Mouse (Mus musculus): Measurements from ENCODE around the gene Pkn1. TPM values are rescaled to one million over a fixed set of nuclear protein-coding genes. Genes with fewer than 3 reads are reported as not detected.

Gene Pkn1
- total and polyA plus RNA-seq, 3 experiments = 33.5 to 73.2 (median 41.2) TPM

DNA sequence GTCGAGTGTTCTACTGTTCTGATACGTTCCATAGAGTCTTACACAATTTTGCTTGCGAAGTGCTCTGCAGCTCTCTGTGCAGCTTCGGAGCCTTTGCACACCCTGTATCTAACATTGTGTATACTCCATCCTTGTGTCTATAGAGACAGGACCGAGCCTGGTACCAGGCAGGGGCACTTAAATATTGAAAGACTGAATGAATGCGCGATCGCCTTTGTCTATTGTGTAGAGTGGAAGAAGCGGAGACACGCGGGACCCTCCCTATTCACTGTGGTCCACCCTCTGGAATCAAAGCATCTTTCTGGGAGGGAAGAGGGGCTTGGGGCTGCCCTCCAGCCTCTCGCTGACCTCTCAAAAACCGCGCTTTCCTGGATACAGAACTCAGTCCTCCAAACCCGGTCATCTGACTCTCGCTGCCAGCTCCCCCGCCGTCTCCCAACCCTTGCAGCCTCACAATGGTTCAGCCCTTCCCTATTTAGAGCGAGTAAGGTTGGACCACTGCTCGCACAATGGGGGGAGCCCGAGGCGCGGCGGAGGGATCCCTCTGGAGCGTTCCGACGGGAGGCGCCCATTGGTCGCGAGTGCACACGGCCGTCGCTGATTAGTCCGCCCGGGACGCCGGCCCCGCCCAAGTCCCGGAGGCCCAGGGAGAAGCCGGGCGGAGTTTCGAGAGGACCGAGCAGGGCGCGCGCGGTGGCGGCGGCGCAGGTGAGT lies 46.8 kb downstream of the Pkn1 start, which contains the start of gene Gipc1 (continued):
- TF ChIP-seq SIN3A (IDR thresholded peaks at IDR 0.05; ENCODE audit: low read length) (peak; percentile 71), UBTF (IDR thresholded peaks at IDR 0.05; ENCODE audit: borderline replicate concordance, insufficient read depth, low read depth, low read length) (no peak), MXI1 (IDR thresholded peaks at IDR 0.05; ENCODE audit: low read depth, low read length) (peak; percentile 48; the same call in 1 of the 2 replicates), CHD2 (IDR thresholded peaks at IDR 0.05; ENCODE audit: low read length) (no peak; the same call in 1 of the 2 replicates)

GRCm38 (mm10) chr8:83649699-83650098 lies 49.3 kb downstream of the Pkn1 start:
- Histone ChIP-seq H3K4me3 (ENCODE audit: control insufficient read depth in 1 of 2, insufficient read depth in 1 of 2, low read depth in 2 of 2, low read length in 2 of 2) (no peak overlapping the region), H3K27me3 (ENCODE audit: control insufficient read depth in 1 of 2, insufficient read depth in 2 of 2, low read length in 2 of 2) (0 out of 4 replicates have a peak, but pooled peaks cover 0 to 2% of the 10 kb centered on the region in 2 experiments), H3K4me1 (ENCODE audit: control insufficient read depth in 1 of 2, insufficient read depth in 2 of 2, low read length in 2 of 2) (peaks cover 0 to 4% of the 10 kb centered on the region in 2 experiments; a peak in 2 of 4 replicates), H3K27ac (ENCODE audit: control insufficient read depth, low read depth, low read length) (no peak overlapping the region), H3K79me2 (ENCODE audit: control insufficient read depth, insufficient read depth, low read length, poor library complexity) (no peaks in the 10 kb centered on the region; the same call in 1 of the 2 replicates), H3K36me3 (ENCODE audit: control insufficient read depth in 1 of 2, insufficient read depth in 2 of 2, low read length in 2 of 2) (no peaks in the 10 kb centered on the region; a peak in 1 of 4 replicates), H3K9me3 (replicated peaks; ENCODE audit: insufficient read depth, low read length) (no peaks in the 10 kb centered on the region), H3K9ac (ENCODE audit: control insufficient read depth, low read depth, low read length, poor library complexity, severe bottlenecking) (no peak overlapping the region)
- TF ChIP-seq MAFK (IDR thresholded peaks at IDR 0.05; ENCODE audit: borderline replicate concordance, low read depth, low read length) (no peak), TAL1 (IDR thresholded peaks at IDR 0.05; ENCODE audit: low read length) (no peak), USF2 (IDR thresholded peaks at IDR 0.05; ENCODE audit: borderline replicate concordance in 1 of 2, insufficient read depth in 1 of 2, low read depth in 1 of 2, low read length in 2 of 2) (no peak), ZKSCAN1 (IDR thresholded peaks at IDR 0.05; ENCODE audit: low read depth, low read length) (no peak), MEF2A (IDR thresholded peaks at IDR 0.05; ENCODE audit: extremely low read depth, insufficient replicate concordance, low read depth, low read length, poor library complexity, severe bottlenecking) (no peak), MAZ (IDR thresholded peaks at IDR 0.05; ENCODE audit: low read depth, low read length) (no peak), SIN3A (IDR thresholded peaks at IDR 0.05; ENCODE audit: low read length) (no peak), CHD1 (IDR thresholded peaks at IDR 0.05; ENCODE audit: low read depth, low read length) (no peak)
- DNase-seq (ENCODE audit: low read depth, low spot score) = no peak

DNA sequence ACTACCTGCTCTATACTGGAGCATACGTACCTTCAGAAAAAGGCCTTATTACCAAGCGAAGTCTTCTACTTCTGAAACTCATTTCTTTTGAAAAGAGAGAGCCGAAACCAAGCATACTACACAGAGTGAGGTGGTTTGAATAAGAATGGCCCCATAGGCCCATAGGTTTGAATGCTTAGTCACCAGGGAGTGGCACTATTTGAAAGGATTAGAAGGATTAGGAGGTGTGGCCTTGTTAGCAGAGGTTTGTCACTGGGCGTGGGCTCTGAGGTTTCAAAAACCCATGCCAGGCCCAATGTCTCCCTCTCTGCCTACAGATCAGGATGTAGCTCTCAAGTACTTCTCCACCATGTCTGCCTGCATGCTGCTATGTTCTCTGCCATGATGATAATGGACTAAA lies 50.9 kb downstream of the Pkn1 start:
- H3K9ac ChIP-seq (ENCODE audit: control insufficient read depth, low read depth, low read length, poor library complexity, severe bottlenecking) = no peak overlapping the region
- DNase-seq (ENCODE audit: low read depth, low spot score) = no peak
- peaks cover 0 to 4% of the 10 kb centered on the region in 2 experiments; a peak in 2 of 4 replicates for H3K4me1 ChIP-seq (ENCODE audit: control insufficient read depth in 1 of 2, insufficient read depth in 2 of 2, low read length in 2 of 2)
- no peak overlapping the region for H3K4me3 ChIP-seq (ENCODE audit: control insufficient read depth in 1 of 2, insufficient read depth in 1 of 2, low read depth in 2 of 2, low read length in 2 of 2)
- no peaks in the 10 kb centered on the region; the same call in 1 of the 2 replicates for H3K79me2 ChIP-seq (ENCODE audit: control insufficient read depth, insufficient read depth, low read length, poor library complexity)
- H3K27me3 ChIP-seq (ENCODE audit: control insufficient read depth in 1 of 2, insufficient read depth in 2 of 2, low read length in 2 of 2) = peaks cover 0 to 2% of the 10 kb centered on the region in 2 experiments; a peak in 1 of 4 replicates
- TF ChIP-seq ZKSCAN1 (IDR thresholded peaks at IDR 0.05; ENCODE audit: low read depth, low read length) (no peak), GABPA (IDR thresholded peaks at IDR 0.05; ENCODE audit: low read depth, low read length) (no peak), ELF1 (IDR thresholded peaks at IDR 0.05; ENCODE audit: low read depth, low read length) (no peak), SIN3A (IDR thresholded peaks at IDR 0.05; ENCODE audit: low read length) (no peak), NELFE (IDR thresholded peaks at IDR 0.05; ENCODE audit: low read depth, low read length) (no peak), RCOR1 (IDR thresholded peaks at IDR 0.05; ENCODE audit: low read depth, low read length) (no peak), ETS1 (IDR thresholded peaks at IDR 0.05; ENCODE audit: low read depth, low read length) (no peak), POLR2AphosphoS2 (IDR thresholded peaks at IDR 0.05; ENCODE audit: low read length) (no peak)
- no peaks in the 10 kb centered on the region for H3K9me3 ChIP-seq (replicated peaks; ENCODE audit: insufficient read depth, low read length)
- H3K36me3 ChIP-seq (ENCODE audit: control insufficient read depth in 1 of 2, insufficient read depth in 2 of 2, low read length in 2 of 2) = no peaks in the 10 kb centered on the region; a peak in 1 of 4 replicates
- no peak overlapping the region for H3K27ac ChIP-seq (ENCODE audit: control insufficient read depth, low read depth, low read length)
